Mouse (Mus musculus) megakaryocyte, embryonic 14.5 days (primary cell): ENCODE results near the gene Rac2.

Experiments
- FLI1 ChIP-seq: IDR thresholded peaks from 2 replicates; pipeline ENCODE4 v1.6.1; 2012; ENCODE audit warnings: low read length, inconsistent platforms, mixed read lengths
- GATA1 ChIP-seq: IDR thresholded peaks from 3 replicates; pipeline ENCODE4 v1.6.1; 2012; ENCODE audit warnings: mixed read lengths, low read length, inconsistent platforms, borderline replicate concordance

- TF ChIP-seq GATA1 (no peak), FLI1 (no peak)
These were observed 48.4 kb downstream of the Rac2 start for GRCm38 (mm10) chr15:78524163-78524562.
